Mouse (Mus musculus) liver, postnatal 0 days (tissue): ENCODE data around the gene Mpig6b. TPM values are rescaled to one million over a fixed set of nuclear protein-coding genes. Genes with fewer than 3 reads are reported as not detected.

ENCODE experiments used
- ATAC-seq: fragments of 200-750 bp; cut with Nextera tagmentation; 2 replicates; pipeline ENCODE4 v1.8.0; 2017; ENCODE audit warnings: mild to moderate bottlenecking, moderate library complexity
- DNase-seq: peaks from one replicate; pipeline ENCODE4 v3.0.0-alpha.2; 2016
- H3K27ac ChIP-seq: fragments of 300-500 bp; sonication (generic); 2 replicates; pipeline ENCODE4 v1.5.1; 2014; ENCODE audit warnings: antibody characterized with exemption, moderate library complexity, mild to moderate bottlenecking, low read depth
- H3K27me3 ChIP-seq: fragments of 300-500 bp; sonication (generic); 2 replicates; pipeline ENCODE4 v1.6.1; 2014; ENCODE audit warnings: low read length, control low read depth, mixed read lengths; ENCODE audit not compliant: insufficient read depth
- H3K36me3 ChIP-seq: fragments of 300-500 bp; sonication (generic); replicated peaks from 2 replicates; pipeline ENCODE4 v1.6.1; 2014; ENCODE audit warnings: mild to moderate bottlenecking, control low read depth, low read length, moderate library complexity, mixed read lengths; ENCODE audit not compliant: insufficient read depth
- H3K4me1 ChIP-seq: fragments of 300-500 bp; sonication (generic); 2 replicates; pipeline ENCODE4 v1.6.1; 2014; ENCODE audit warnings: antibody characterized with exemption, mild to moderate bottlenecking, control low read depth; ENCODE audit not compliant: insufficient read depth
- H3K4me2 ChIP-seq: fragments of 300-500 bp; sonication (generic); 2 replicates; pipeline ENCODE4 v1.6.1; 2014; ENCODE audit warnings: low read depth, mild to moderate bottlenecking, low read length, moderate library complexity, mixed read lengths
- H3K4me3 ChIP-seq: fragments of 300-500 bp; sonication (generic); 2 replicates; pipeline ENCODE4 v1.5.1; 2014; ENCODE audit warnings: low read depth, low read length
- H3K9ac ChIP-seq: fragments of 300-500 bp; sonication (generic); replicated peaks from 2 replicates; pipeline ENCODE4 v1.6.1; 2014; ENCODE audit warnings: mild to moderate bottlenecking, moderate library complexity
- H3K9me3 ChIP-seq: fragments of 300-500 bp; sonication (generic); 2 replicates; pipeline ENCODE4 v1.6.1; 2016; ENCODE audit warnings: mild to moderate bottlenecking, control low read depth, low read length, mixed read lengths
- CTCF ChIP-seq: sonication (generic); IDR thresholded peaks from 2 replicates; pipeline ENCODE4 v1.5.1; 2016; ENCODE audit warnings: antibody characterized with exemption, low read depth
- EP300 ChIP-seq: IDR thresholded peaks from 2 replicates; pipeline ENCODE4 v1.6.1; 2016; ENCODE audit warnings: antibody characterized with exemption, low read depth, mild to moderate bottlenecking
- WGBS: fragments of 180-500 bp; shearing (Covaris S2); extraction: QIAGEN DNeasy Blood & Tissue Kit; methylation state at CpG from one replicate; pipeline ENCODE4 v1.1.7; 2014; ENCODE audit not compliant: insufficient replicate concordance; 5-methylcytosine and 5-hydroxymethylcytosine counted together
- polyA plus RNA-seq: library from polyadenylated mRNA; unstranded; fragments of >200 nt; fragmentation: Nextera tagmentation; extraction: Ambion mirVana; gene quantifications from 2 replicates; pipeline ENCODE4 v1.2.1, GENCODE M21; 2015

Mpig6b gene
- polyA plus RNA-seq, 1 experiment from 2014 or later, result 6.5 TPM

DNA sequence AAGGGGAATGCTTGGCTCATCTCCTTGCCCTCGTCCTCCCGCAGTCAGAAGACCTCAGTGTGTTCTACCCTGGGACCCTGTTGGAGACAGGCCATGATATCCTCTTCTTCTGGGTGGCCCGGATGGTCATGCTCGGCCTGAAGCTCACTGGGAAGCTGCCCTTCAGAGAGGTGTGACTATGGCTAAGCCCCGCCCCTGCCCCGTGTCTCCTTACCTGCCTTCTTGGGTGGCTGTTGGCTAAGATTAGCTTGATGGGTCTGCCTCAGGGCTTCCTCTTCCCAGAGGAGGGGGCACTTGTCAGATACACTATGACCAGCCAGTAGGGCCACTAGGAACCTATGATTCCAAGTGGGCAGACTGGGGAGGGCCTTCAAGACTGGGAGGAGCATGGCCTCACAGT, 52.8 kb downstream of the Mpig6b start:
- no peak overlapping the region for H3K27ac ChIP-seq
- 78% methylated on average over 6 of the region's 6 CpGs for WGBS
- peak; percentile 21 for DNase-seq
- H3K27me3 ChIP-seq, result no peaks in the 10 kb centered on the region
- no peak overlapping the region for H3K4me2 ChIP-seq
- H3K4me3 ChIP-seq, result no peak overlapping the region
- no peak overlapping the region for H3K9ac ChIP-seq
- H3K36me3 ChIP-seq, result peaks cover 79% of the 10 kb centered on the region
- H3K4me1 ChIP-seq, result no peaks in the 10 kb centered on the region
- TF ChIP-seq CTCF (no peak), EP300 (no peak)
- no peak for ATAC-seq
- no peaks in the 10 kb centered on the region for H3K9me3 ChIP-seq

Other genes with a start within 250 kb of the Mpig6b start
- gene Stk19, start 229.2 kb downstream of the Mpig6b start, polyA plus RNA-seq, result 12.6 and 13.1 TPM in 2 replicates
- gene Dxo, start 229.2 kb downstream of the Mpig6b start, polyA plus RNA-seq, result 17.6 and 19.2 TPM in 2 replicates
- 14.1 and 15.4 TPM in 2 replicates for gene Skiv2l, start 216.0 kb downstream of the Mpig6b start, polyA plus RNA-seq
- 26.1 and 26.5 TPM in 2 replicates for gene Nelfe, start 215.8 kb downstream of the Mpig6b start, polyA plus RNA-seq
- 744 and 847 TPM in 2 replicates for gene Cfb, start 203.7 kb downstream of the Mpig6b start, polyA plus RNA-seq
- 0.33 and 0.46 TPM in 2 replicates for gene Zbtb12, start 186.7 kb downstream of the Mpig6b start, polyA plus RNA-seq
- gene Gm20547, start 184.1 kb downstream of the Mpig6b start, polyA plus RNA-seq, result 0.25 TPM in 1 of 2 replicates, not detected in the other
- 35.7 and 37.3 TPM in 2 replicates for gene C2, start 167.9 kb downstream of the Mpig6b start, polyA plus RNA-seq
- gene Ehmt2, start 167.7 kb downstream of the Mpig6b start, polyA plus RNA-seq, result 11.1 TPM in 2 replicates
- gene Slc44a4, start 151.7 kb downstream of the Mpig6b start, polyA plus RNA-seq, result 3.5 and 3.6 TPM in 2 replicates
- gene Neu1, start 134.9 kb downstream of the Mpig6b start, polyA plus RNA-seq, result 35.6 and 40.3 TPM in 2 replicates
- gene Hspa1b, start 106.9 kb downstream of the Mpig6b start, polyA plus RNA-seq, result 0.06 and 0.12 TPM in 2 replicates
- 0.28 TPM in 1 of 2 replicates, not detected in the other for gene Gm20481, start 96.3 kb downstream of the Mpig6b start, polyA plus RNA-seq
- 0.46 and 0.59 TPM in 2 replicates for gene Hspa1a, start 94.0 kb downstream of the Mpig6b start, polyA plus RNA-seq
- gene Hspa1l, start 93.5 kb downstream of the Mpig6b start, polyA plus RNA-seq, result 0.18 TPM in 1 of 2 replicates, not detected in the other
- gene Lsm2, start 84.3 kb downstream of the Mpig6b start, polyA plus RNA-seq, result 69.8 and 76.7 TPM in 2 replicates
- 38.0 and 43.8 TPM in 2 replicates for gene Vars, start 65.2 kb downstream of the Mpig6b start, polyA plus RNA-seq
- 0.09 and 0.12 TPM in 2 replicates for gene Vwa7, start 49.6 kb downstream of the Mpig6b start, polyA plus RNA-seq
- gene Sapcd1, start 38.2 kb downstream of the Mpig6b start, polyA plus RNA-seq, result 3.3 and 4.1 TPM in 2 replicates
- 3.8 and 4.2 TPM in 2 replicates for gene Msh5, start 19.4 kb downstream of the Mpig6b start, polyA plus RNA-seq
- 98.6 and 102 TPM in 2 replicates for gene Clic1, start 16.2 kb downstream of the Mpig6b start, polyA plus RNA-seq
- gene Ddah2, start 7.1 kb downstream of the Mpig6b start, polyA plus RNA-seq, result 15.8 and 17.2 TPM in 2 replicates
- 0.32 and 0.49 TPM in 2 replicates for gene Ly6g6c, start 796 bp downstream of the Mpig6b start, polyA plus RNA-seq
- gene Ly6g6e, start 10.7 kb upstream of the Mpig6b start, polyA plus RNA-seq, result 0.19 TPM in 1 of 2 replicates, not detected in the other
- 0.54 and 0.60 TPM in 2 replicates for gene Ly6g6d, start 11.9 kb upstream of the Mpig6b start, polyA plus RNA-seq
- gene Ly6g6f, start 19.4 kb upstream of the Mpig6b start, polyA plus RNA-seq, result 4.0 and 5.3 TPM in 2 replicates
- gene Abhd16a, start 23.1 kb upstream of the Mpig6b start, polyA plus RNA-seq, result 47.3 and 49.3 TPM in 2 replicates
- not detected in 2 replicates for gene Ly6g5c, start 42.1 kb upstream of the Mpig6b start, polyA plus RNA-seq
- gene Ly6g5b, start 49.2 kb upstream of the Mpig6b start, polyA plus RNA-seq, result 0.32 and 0.67 TPM in 2 replicates
- 8.1 and 9.6 TPM in 2 replicates for gene Gpank1, start 55.3 kb upstream of the Mpig6b start, polyA plus RNA-seq
- gene Csnk2b, start 55.9 kb upstream of the Mpig6b start, polyA plus RNA-seq, result 120 and 131 TPM in 2 replicates
- gene D17H6S53E, start 60.2 kb upstream of the Mpig6b start, polyA plus RNA-seq, result 4.4 and 4.8 TPM in 2 replicates
- 1,209 and 1,216 TPM in 2 replicates for gene Apom, start 65.9 kb upstream of the Mpig6b start, polyA plus RNA-seq
- 16.5 and 19.7 TPM in 2 replicates for gene Bag6, start 69.0 kb upstream of the Mpig6b start, polyA plus RNA-seq
- 28.0 and 32.9 TPM in 2 replicates for gene Prrc2a, start 98.7 kb upstream of the Mpig6b start, polyA plus RNA-seq
- 34.1 and 39.1 TPM in 2 replicates for gene Aif1, start 109.9 kb upstream of the Mpig6b start, polyA plus RNA-seq
- gene Lst1, start 122.3 kb upstream of the Mpig6b start, polyA plus RNA-seq, result 41.2 and 44.2 TPM in 2 replicates
- gene Ltb, start 128.3 kb upstream of the Mpig6b start, polyA plus RNA-seq, result 5.3 and 6.0 TPM in 2 replicates
- gene Tnf, start 135.8 kb upstream of the Mpig6b start, polyA plus RNA-seq, result 0.59 and 0.75 TPM in 2 replicates
- not detected in 2 replicates for gene Lta, start 139.2 kb upstream of the Mpig6b start, polyA plus RNA-seq
- 0.22 TPM in 2 replicates for gene Gm16181, start 154.7 kb upstream of the Mpig6b start, polyA plus RNA-seq
- gene Atp6v1g2, start 167.5 kb upstream of the Mpig6b start, polyA plus RNA-seq, result 0.98 and 1.3 TPM in 2 replicates
- 4.1 and 4.4 TPM in 2 replicates for gene Nfkbil1, start 169.6 kb upstream of the Mpig6b start, polyA plus RNA-seq
- 79.6 and 87.2 TPM in 2 replicates for gene Ddx39b, start 175.6 kb upstream of the Mpig6b start, polyA plus RNA-seq
- gene H2-D1, start 196.5 kb upstream of the Mpig6b start, polyA plus RNA-seq, result 256 and 291 TPM in 2 replicates